Mouse (Mus musculus) lung, adult 2 months (tissue): Measurements from ENCODE around the gene Trak1.

Experiments used
- CTCF ChIP-seq: fragments of 200-500 bp; IDR thresholded peaks from 2 replicates; pipeline ENCODE4 v1.5.1; 2011; ENCODE audit warnings: mild to moderate bottlenecking, low read length, control low read depth; ENCODE audit not compliant: insufficient read depth
- POLR2A ChIP-seq: fragments of 200-500 bp; IDR thresholded peaks from 2 replicates; pipeline ENCODE4 v1.6.1; 2011; ENCODE audit warnings: low read depth, mild to moderate bottlenecking, control low read depth, low read length, borderline replicate concordance; ENCODE audit errors: extremely low read depth

GRCm38 (mm10) chr9:121348476-121348875, 51.2 kb downstream of the Trak1 start:
- TF ChIP-seq CTCF, result no peak
- peak; percentile 56; the same call in 1 of the 2 replicates for TF ChIP-seq POLR2A
